Mouse (Mus musculus) ES-E14 (cell line): ENCODE results near the gene Gm13279.
"Not testable (repeated sequence)": the region's sequence is repeated elsewhere in the genome, so short reads cannot be mapped to it uniquely, and the experiment has no call there.

Experiments
- CHD2 ChIP-seq: IDR thresholded peaks from 2 replicates; pipeline ENCODE4 v1.6.1; 2014; ENCODE audit warnings: mild to moderate bottlenecking, low read depth, low read length, inconsistent platforms
- HCFC1 ChIP-seq: IDR thresholded peaks from 2 replicates; pipeline ENCODE4 v1.6.1; 2012; ENCODE audit warnings: low read length, inconsistent platforms, borderline replicate concordance; ENCODE audit not compliant: insufficient read depth
- MAFK ChIP-seq: IDR thresholded peaks from 2 replicates; pipeline ENCODE4 v1.6.1; 2014; ENCODE audit warnings: mild to moderate bottlenecking, low read depth, low read length, inconsistent platforms; ENCODE audit not compliant: insufficient read depth
- ZC3H11A ChIP-seq: IDR thresholded peaks from 2 replicates; pipeline ENCODE4 v1.6.1; 2012; ENCODE audit warnings: low read depth, mild to moderate bottlenecking, inconsistent platforms, low read length, borderline replicate concordance
- ZNF384 ChIP-seq: IDR thresholded peaks from 2 replicates; pipeline ENCODE4 v1.6.1; 2012; ENCODE audit warnings: low read depth, low read length, inconsistent platforms

- TF ChIP-seq MAFK, CHD2, ZNF384, HCFC1, ZC3H11A: not testable (repeated sequence)
These were observed 35.4 kb upstream of the Gm13279 start for GRCm38 (mm10) chr4:88761776-88762175.
